Mouse (Mus musculus) embryonic fibroblast, embryonic 13.5 days (primary cell): ENCODE measurements at regions not wholly inside any gene's neighbourhood (a gene's known extent, or its start where the extent isn't known, plus 50 kb on each side); places are given as distances from the start of the nearest gene placed in this dataset.

Source experiments
- H3K27ac ChIP-seq: 2 replicates; pipeline ENCODE4 v1.5.1; 2012; ENCODE audit warnings: low read length, control low read depth, inconsistent platforms; ENCODE audit not compliant: insufficient read depth
- H3K4me1 ChIP-seq: 2 replicates; pipeline ENCODE4 v1.6.1; 2011; ENCODE audit warnings: low read length; ENCODE audit not compliant: control insufficient read depth, insufficient read depth
- H3K4me3 ChIP-seq: 2 replicates; pipeline ENCODE4 v1.5.1; 2011; ENCODE audit warnings: mild to moderate bottlenecking, control low read depth, low read length; ENCODE audit not compliant: insufficient read depth
- CTCF ChIP-seq: IDR thresholded peaks from 2 replicates; pipeline ENCODE4 v1.5.1; 2011; ENCODE audit warnings: mild to moderate bottlenecking, control low read depth, low read length, moderate library complexity, borderline replicate concordance; ENCODE audit not compliant: insufficient read depth
- POLR2A ChIP-seq: IDR thresholded peaks from 2 replicates; pipeline ENCODE4 v1.6.1; 2011; ENCODE audit warnings: low read depth, mild to moderate bottlenecking, control low read depth, low read length, moderate library complexity

- no peak for TF ChIP-seq POLR2A
- no peak for TF ChIP-seq CTCF
Observed at GRCm38 (mm10) chr14:62030059-62030458, 262.3 kb upstream of the Rnaseh2b start.

DNA sequence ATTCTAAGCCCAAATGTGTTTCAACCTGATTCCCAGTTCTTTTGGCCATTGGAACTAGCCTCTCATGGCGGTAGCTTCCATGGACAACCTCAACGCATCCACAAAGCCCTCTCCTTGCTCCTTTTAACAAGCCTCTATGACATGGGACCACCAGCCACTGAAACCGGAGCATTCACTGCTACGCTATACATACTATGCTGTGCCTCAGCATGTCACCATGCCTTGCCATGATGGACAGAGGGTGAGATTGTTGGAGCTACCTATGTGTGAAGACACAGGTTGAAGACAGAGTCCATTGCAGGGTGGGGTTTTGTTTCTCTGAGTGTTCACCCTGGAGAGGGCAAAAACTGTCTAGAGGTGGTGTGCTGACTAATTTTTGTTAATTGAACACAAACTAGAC lies 258.7 kb upstream of the Rnaseh2b start:
- H3K4me3 ChIP-seq, result no peak overlapping the region
- TF ChIP-seq POLR2A, result no peak
- TF ChIP-seq CTCF, result no peak
- no peak overlapping the region for H3K27ac ChIP-seq
- no peaks in the 10 kb centered on the region for H3K4me1 ChIP-seq

More at GRCm38 (mm10) chr14:62030059-62030458, 262.3 kb upstream of the Rnaseh2b start:
- Histone ChIP-seq H3K4me3 (no peak overlapping the region), H3K27ac (no peak overlapping the region), H3K4me1 (no peaks in the 10 kb centered on the region)

DNA sequence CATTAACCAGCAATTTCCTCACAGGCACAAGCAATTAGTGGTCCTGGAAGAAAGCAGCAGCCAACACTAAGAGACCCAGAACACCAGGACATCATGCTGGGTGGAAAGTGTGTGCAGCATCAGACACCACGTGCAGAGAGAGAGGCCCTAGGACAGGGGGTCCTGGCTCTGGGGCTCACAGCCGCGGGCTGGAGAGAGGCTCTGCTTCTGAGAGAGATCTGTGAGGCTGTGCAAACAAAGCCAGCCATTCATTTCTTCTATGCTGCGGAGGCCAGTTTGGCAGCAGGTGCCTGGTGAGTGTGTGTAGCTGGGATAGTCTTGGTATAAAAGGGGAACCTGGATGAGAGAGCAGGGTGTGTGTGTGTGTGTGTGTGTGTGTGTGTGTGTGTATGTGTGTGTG lies 257.7 kb upstream of the Rnaseh2b start:
- Histone ChIP-seq H3K27ac (no peak overlapping the region), H3K4me1 (no peaks in the 10 kb centered on the region), H3K4me3 (no peak overlapping the region)
- TF ChIP-seq POLR2A (no peak), CTCF (no peak)

DNA sequence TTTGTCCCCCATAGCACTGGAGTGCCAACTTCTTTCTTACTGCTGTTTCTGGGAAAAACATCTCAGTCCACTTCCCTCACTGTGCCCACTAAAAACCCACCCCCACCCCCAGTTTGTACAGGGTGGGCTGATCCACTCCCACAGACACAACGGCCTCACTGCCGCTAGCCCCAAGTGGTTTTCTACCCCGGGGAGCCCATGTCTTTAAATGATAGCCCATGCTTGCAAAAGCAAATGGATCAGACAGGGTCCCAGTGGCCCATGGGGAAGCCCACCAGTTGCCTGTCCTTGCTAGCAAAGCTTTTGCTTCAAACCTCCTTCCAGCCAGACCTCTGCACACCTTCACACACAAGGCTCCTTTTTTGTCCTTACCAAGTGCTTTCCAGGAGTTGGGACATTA lies 257.0 kb upstream of the Rnaseh2b start:
- Histone ChIP-seq H3K4me1 (no peaks in the 10 kb centered on the region), H3K27ac (no peak overlapping the region), H3K4me3 (no peak overlapping the region)
- TF ChIP-seq POLR2A (no peak), CTCF (no peak)

DNA sequence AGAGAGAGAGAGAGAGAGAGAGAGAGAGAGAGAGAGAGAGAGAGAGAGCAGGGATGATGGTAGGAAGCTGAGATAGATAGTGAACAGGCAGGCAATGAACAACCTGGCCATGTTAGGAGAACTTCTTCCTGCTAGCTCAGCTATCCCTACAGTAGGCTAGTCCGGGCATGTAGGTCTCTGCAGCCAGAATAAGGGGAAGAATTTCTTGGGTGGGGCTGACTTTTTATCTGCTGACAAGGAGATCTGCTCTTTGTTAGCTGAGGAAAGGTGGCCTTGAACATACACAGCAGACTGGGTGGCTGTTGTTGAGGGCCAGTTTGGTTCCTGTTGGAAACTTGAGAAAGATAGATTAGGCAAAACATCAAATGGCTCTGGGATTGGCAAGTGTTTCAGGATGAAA lies 254.9 kb upstream of the Rnaseh2b start:
- H3K4me3 ChIP-seq, result no peak overlapping the region
- H3K4me1 ChIP-seq, result no peaks in the 10 kb centered on the region
- TF ChIP-seq CTCF (no peak), POLR2A (no peak)
- H3K27ac ChIP-seq, result no peak overlapping the region

DNA sequence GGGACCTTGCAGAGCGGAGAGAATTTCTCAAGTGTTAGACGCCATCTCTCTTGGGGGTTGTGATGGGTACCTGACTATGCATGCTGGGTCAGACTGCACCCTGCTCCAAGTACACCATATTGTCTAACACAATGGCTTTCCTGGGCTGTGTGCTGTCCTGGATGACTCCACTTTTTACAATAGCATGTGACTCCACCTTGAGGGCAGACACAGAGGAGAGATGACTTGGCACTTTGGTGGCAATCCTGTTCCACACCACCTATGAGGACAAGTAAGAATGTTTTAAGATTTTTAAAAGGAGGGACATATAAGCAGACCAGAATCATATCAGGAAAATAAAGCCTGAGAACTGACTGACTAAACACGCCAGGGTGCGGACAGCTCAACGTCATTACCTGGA lies 254.5 kb upstream of the Rnaseh2b start:
- no peak overlapping the region for H3K4me3 ChIP-seq
- H3K4me1 ChIP-seq, result no peaks in the 10 kb centered on the region
- H3K27ac ChIP-seq, result no peak overlapping the region
- no peak for TF ChIP-seq POLR2A
- no peak for TF ChIP-seq CTCF

DNA sequence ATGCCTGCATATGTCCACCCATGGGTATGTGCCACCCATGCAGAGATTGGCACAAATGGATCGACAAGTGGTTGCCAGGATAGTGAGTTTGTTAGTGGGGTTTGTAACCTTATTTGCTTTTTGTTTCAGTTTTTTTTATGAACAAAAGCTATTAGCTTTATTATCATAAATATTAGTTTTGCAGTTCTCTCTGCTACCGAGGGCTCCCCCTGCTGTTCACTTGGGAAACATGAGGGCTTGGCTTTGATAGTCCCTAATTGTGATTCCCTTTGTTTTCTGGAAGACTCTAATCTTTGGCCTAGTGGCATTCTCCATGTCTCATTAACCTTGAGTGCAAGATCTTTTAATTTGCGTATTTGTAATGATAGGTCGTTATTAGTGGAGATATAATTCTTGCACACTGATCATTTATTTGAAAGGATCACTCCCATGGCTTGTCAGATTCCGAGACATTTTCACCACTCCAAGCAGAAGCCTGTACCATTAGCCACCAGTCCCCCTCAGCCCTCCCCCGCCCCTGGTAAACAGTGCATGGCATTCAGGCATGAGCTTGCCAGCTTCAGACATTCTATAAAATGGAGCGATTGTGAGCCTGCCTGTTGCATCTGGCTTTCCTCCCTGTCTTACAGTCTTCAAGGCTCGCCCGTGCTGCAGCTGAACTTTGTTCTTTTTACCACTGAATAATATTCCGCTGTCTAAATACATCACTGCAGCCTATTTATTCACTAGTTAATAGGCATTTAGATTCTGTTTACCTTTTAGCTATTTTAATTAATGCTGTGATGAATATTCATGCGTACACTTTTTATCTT lies 249.9 kb upstream of the Rnaseh2b start:
- Histone ChIP-seq H3K4me3 (no peak overlapping the region), H3K27ac (no peak overlapping the region), H3K4me1 (no peaks in the 10 kb centered on the region)
- TF ChIP-seq CTCF, result no peak
- TF ChIP-seq POLR2A, result no peak

DNA sequence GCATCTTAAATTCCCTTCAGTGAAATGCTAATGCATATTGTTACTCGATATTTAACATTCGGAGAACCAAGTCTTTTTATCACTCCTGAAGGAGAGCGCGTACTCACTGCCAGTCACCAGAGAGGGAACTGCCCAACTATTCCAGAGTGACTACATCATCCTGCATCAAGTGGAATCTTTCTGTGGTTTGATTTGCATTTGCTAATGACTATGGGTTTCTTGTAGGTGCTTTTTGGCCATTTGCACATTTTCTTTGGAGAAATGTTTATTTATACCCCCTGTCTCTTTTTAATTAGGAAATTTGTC lies 249.3 kb upstream of the Rnaseh2b start:
- no peaks in the 10 kb centered on the region for H3K4me1 ChIP-seq
- H3K4me3 ChIP-seq, result no peak overlapping the region
- H3K27ac ChIP-seq, result no peak overlapping the region
- no peak for TF ChIP-seq CTCF
- no peak for TF ChIP-seq POLR2A

DNA sequence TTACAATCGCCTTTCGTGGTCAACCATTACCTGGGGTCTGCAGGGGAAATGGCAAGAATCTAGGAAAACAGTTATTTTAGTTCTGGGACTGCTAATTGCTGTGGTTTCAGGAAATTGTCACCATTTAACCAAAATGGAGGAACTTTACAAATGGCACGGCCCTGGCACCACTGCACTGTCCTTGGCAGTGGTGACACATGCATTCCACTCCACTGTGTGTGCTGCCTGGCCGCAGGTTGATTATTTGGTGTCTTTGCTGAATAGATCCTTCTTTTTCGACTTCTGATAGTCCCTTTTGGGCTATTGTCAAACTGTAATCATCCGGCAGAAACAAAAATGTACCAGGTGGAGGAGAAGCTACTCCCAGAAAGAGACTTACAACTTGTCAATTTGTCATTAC lies 241.4 kb upstream of the Rnaseh2b start:
- no peak overlapping the region for H3K27ac ChIP-seq
- H3K4me1 ChIP-seq, result no peaks in the 10 kb centered on the region
- H3K4me3 ChIP-seq, result no peak overlapping the region
- TF ChIP-seq CTCF, result no peak
- no peak for TF ChIP-seq POLR2A

- TF ChIP-seq POLR2A (no peak), CTCF (no peak)
- Histone ChIP-seq H3K4me1 (no peaks in the 10 kb centered on the region), H3K4me3 (no peak overlapping the region), H3K27ac (no peak overlapping the region; the same call in 1 of the 2 replicates)
Observed at GRCm38 (mm10) chr14:62051923-62052322, 240.5 kb upstream of the Rnaseh2b start.

- Histone ChIP-seq H3K27ac (no peak overlapping the region; the same call in 1 of the 2 replicates), H3K4me1 (no peaks in the 10 kb centered on the region), H3K4me3 (no peak overlapping the region)
- TF ChIP-seq POLR2A (no peak), CTCF (no peak)
Observed at GRCm38 (mm10) chr14:62053004-62053403, 239.4 kb upstream of the Rnaseh2b start.
